Mouse (Mus musculus): ENCODE data around the gene Tfap2b. TPM values are rescaled to one million over a fixed set of nuclear protein-coding genes. Genes with fewer than 3 reads are reported as not detected.

Gene Tfap2b
- polyA plus RNA-seq, 1 experiment: not detected

- WGBS: 2% methylated on average over 30 of the region's 30 CpGs
- no peak for TF ChIP-seq POLR2A (IDR thresholded peaks at IDR 0.05; ENCODE audit: low read depth, low read length)
- no peak for TF ChIP-seq CTCF (IDR thresholded peaks at IDR 0.05; ENCODE audit: extremely low read depth, insufficient read length, insufficient replicate concordance, low read depth, low read length)
- peaks cover 18% of the 10 kb centered on the region for H3K27me3 ChIP-seq (ENCODE audit: control insufficient read depth, insufficient read depth, low read length)
- H3K4me1 ChIP-seq (ENCODE audit: control insufficient read depth, insufficient read depth, insufficient read length, low read length): no peaks in the 10 kb centered on the region
- H3K27ac ChIP-seq (ENCODE audit: insufficient read depth, low read depth, low read length): no peak overlapping the region
- H3K4me3 ChIP-seq (ENCODE audit: low read depth, low read length): 0 out of 2 replicates have a peak overlapping the region, but pooled peaks have one; percentile 16
- no peaks in the 10 kb centered on the region for H3K36me3 ChIP-seq (ENCODE audit: control insufficient read depth, insufficient read depth, low read length)
Measured at GRCm38 (mm10) chr1:19210215-19211032, 1.7 kb downstream of the Tfap2b start.

GRCm38 (mm10) chr1:19211033-19211405 is 2.3 kb downstream of the Tfap2b start:
- H3K27ac ChIP-seq (ENCODE audit: insufficient read depth, low read depth, low read length): no peak overlapping the region

GRCm38 (mm10) chr1:19211546-19212154 is 2.9 kb downstream of the Tfap2b start:
- TF ChIP-seq POLR2A (IDR thresholded peaks at IDR 0.05; ENCODE audit: low read depth, low read length): no peak
- TF ChIP-seq CTCF (IDR thresholded peaks at IDR 0.05; ENCODE audit: extremely low read depth, insufficient read length, insufficient replicate concordance, low read depth, low read length): no peak
- 4% methylated on average over 15 of the region's 15 CpGs for WGBS
- Histone ChIP-seq H3K27ac (ENCODE audit: insufficient read depth, low read depth, low read length) (no peak overlapping the region), H3K27me3 (ENCODE audit: control insufficient read depth, insufficient read depth, low read length) (peaks cover 18% of the 10 kb centered on the region), H3K4me1 (ENCODE audit: control insufficient read depth, insufficient read depth, insufficient read length, low read length) (no peaks in the 10 kb centered on the region), H3K36me3 (ENCODE audit: control insufficient read depth, insufficient read depth, low read length) (no peaks in the 10 kb centered on the region), H3K4me3 (ENCODE audit: low read depth, low read length) (no peak overlapping the region)

More at GRCm38 (mm10) chr1:19211033-19211405, 2.3 kb downstream of the Tfap2b start:
- 3% methylated on average over 8 of the region's 8 CpGs for WGBS
- Histone ChIP-seq H3K36me3 (ENCODE audit: control insufficient read depth, insufficient read depth, low read length) (no peaks in the 10 kb centered on the region), H3K4me3 (ENCODE audit: low read depth, low read length) (no peak overlapping the region), H3K4me1 (ENCODE audit: control insufficient read depth, insufficient read depth, insufficient read length, low read length) (no peaks in the 10 kb centered on the region), H3K27me3 (ENCODE audit: control insufficient read depth, insufficient read depth, low read length) (peaks cover 18% of the 10 kb centered on the region)
- TF ChIP-seq CTCF (IDR thresholded peaks at IDR 0.05; ENCODE audit: extremely low read depth, insufficient read length, insufficient replicate concordance, low read depth, low read length): no peak
- no peak for TF ChIP-seq POLR2A (IDR thresholded peaks at IDR 0.05; ENCODE audit: low read depth, low read length)

GRCm38 (mm10) chr1:19212691-19213090 is 4.0 kb downstream of the Tfap2b start:
- H3K27me3 ChIP-seq (ENCODE audit: control insufficient read depth, insufficient read depth, low read length): peaks cover 18% of the 10 kb centered on the region
- H3K27ac ChIP-seq (ENCODE audit: insufficient read depth, low read depth, low read length): no peak overlapping the region
- H3K4me1 ChIP-seq (ENCODE audit: control insufficient read depth, insufficient read depth, insufficient read length, low read length): no peaks in the 10 kb centered on the region
- WGBS: 3% methylated on average over 4 of the region's 4 CpGs
- TF ChIP-seq CTCF (IDR thresholded peaks at IDR 0.05; ENCODE audit: extremely low read depth, insufficient read length, insufficient replicate concordance, low read depth, low read length): no peak
- TF ChIP-seq POLR2A (IDR thresholded peaks at IDR 0.05; ENCODE audit: low read depth, low read length): no peak
- no peak overlapping the region for H3K4me3 ChIP-seq (ENCODE audit: low read depth, low read length)
- no peaks in the 10 kb centered on the region for H3K36me3 ChIP-seq (ENCODE audit: control insufficient read depth, insufficient read depth, low read length)

- TF ChIP-seq CTCF (IDR thresholded peaks at IDR 0.05; ENCODE audit: extremely low read depth, insufficient read length, insufficient replicate concordance, low read depth, low read length) (no peak), POLR2A (IDR thresholded peaks at IDR 0.05; ENCODE audit: low read depth, low read length) (no peak)
- Histone ChIP-seq H3K27me3 (ENCODE audit: control insufficient read depth, insufficient read depth, low read length) (peaks cover 18% of the 10 kb centered on the region), H3K36me3 (ENCODE audit: control insufficient read depth, insufficient read depth, low read length) (no peaks in the 10 kb centered on the region), H3K4me1 (ENCODE audit: control insufficient read depth, insufficient read depth, insufficient read length, low read length) (no peaks in the 10 kb centered on the region), H3K27ac (ENCODE audit: insufficient read depth, low read depth, low read length) (no peak overlapping the region), H3K4me3 (ENCODE audit: low read depth, low read length) (no peak overlapping the region)
- 2% methylated on average over 4 of the region's 4 CpGs for WGBS
Measured at GRCm38 (mm10) chr1:19213171-19213570, 4.5 kb downstream of the Tfap2b start.

DNA sequence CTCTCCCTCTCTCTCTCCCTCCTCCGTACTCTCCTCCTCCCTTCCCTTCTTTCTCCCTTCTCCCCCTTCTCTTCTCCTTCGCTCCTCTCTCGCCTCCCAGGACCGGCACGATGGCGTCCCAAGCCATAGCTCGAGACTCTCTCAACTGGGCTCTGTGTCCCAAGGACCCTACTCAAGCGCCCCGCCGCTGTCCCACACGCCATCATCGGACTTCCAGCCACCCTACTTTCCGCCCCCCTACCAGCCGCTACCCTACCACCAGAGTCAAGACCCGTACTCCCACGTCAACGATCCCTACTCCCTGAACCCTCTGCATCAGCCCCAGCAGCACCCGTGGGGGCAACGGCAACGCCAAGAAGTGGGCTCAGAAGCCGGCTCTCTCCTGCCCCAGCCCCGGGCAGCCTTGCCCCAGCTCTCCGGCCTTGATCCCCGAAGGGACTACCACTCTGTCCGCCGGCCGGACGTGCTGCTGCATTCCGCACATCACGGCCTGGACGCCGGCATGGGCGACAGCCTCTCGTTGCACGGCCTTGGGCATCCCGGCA is 5.2 kb downstream of the Tfap2b start:
- no peaks in the 10 kb centered on the region for H3K36me3 ChIP-seq (ENCODE audit: control insufficient read depth, insufficient read depth, low read length)
- H3K27me3 ChIP-seq (ENCODE audit: control insufficient read depth, insufficient read depth, low read length): peaks cover 18% of the 10 kb centered on the region
- H3K4me1 ChIP-seq (ENCODE audit: control insufficient read depth, insufficient read depth, insufficient read length, low read length): no peaks in the 10 kb centered on the region
- TF ChIP-seq CTCF (IDR thresholded peaks at IDR 0.05; ENCODE audit: extremely low read depth, insufficient read length, insufficient replicate concordance, low read depth, low read length) (no peak), POLR2A (IDR thresholded peaks at IDR 0.05; ENCODE audit: low read depth, low read length) (no peak)
- no peak overlapping the region for H3K4me3 ChIP-seq (ENCODE audit: low read depth, low read length)
- H3K27ac ChIP-seq (ENCODE audit: insufficient read depth, low read depth, low read length): no peak overlapping the region
- 5% methylated on average over 36 of the region's 36 CpGs for WGBS

DNA sequence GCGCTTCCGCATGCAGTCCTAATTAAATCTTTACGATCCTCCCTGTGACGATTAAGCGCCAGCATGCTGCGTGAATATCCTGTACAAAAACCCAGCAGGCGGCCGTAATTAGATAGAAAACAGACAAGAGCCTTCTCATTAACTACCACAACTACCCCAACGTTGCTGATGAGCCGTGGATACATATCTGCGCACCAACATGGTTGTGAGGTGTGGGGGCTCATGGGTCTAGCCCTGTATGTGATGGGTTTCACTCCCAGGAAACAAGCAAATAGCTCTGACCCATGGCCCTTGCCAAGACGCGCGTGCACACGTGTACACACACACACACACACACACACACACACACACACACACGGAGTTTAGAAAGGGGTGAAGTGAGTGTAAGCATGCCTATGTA is 8.7 kb downstream of the Tfap2b start:
- WGBS: 6% methylated on average over 16 of the region's 16 CpGs
- Histone ChIP-seq H3K27me3 (ENCODE audit: control insufficient read depth, insufficient read depth, low read length) (peaks cover 6% of the 10 kb centered on the region; the same call in 1 of the 2 replicates), H3K4me3 (ENCODE audit: low read depth, low read length) (no peak overlapping the region), H3K4me1 (ENCODE audit: control insufficient read depth, insufficient read depth, insufficient read length, low read length) (no peaks in the 10 kb centered on the region), H3K27ac (ENCODE audit: insufficient read depth, low read depth, low read length) (no peak overlapping the region), H3K36me3 (ENCODE audit: control insufficient read depth, insufficient read depth, low read length) (no peaks in the 10 kb centered on the region)
- no peak for TF ChIP-seq POLR2A (IDR thresholded peaks at IDR 0.05; ENCODE audit: low read depth, low read length)
- TF ChIP-seq CTCF (IDR thresholded peaks at IDR 0.05; ENCODE audit: extremely low read depth, insufficient read length, insufficient replicate concordance, low read depth, low read length): no peak

All from small intestine, adult 2 months (tissue).